Mouse (Mus musculus): Measurements from ENCODE around the gene Fry.

The Fry gene

DNA sequence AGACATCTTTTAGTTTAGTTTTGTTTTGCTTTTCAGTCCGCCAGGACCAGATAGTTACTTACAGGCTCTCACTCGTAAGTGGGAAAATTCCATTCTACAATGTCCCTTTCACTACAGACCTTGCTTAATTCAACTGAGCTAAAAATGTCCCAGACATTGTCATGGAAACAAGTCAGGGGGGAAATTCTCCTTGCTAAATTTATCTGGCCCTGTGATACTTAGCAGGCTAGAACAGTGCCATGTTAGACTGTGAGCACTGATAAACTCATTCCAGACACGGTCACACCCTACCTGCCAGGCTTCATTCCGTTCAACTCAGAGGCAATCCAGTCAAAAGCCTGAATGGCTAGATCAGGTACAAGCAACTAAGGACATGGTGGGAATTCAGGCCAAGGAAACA, 227.9 kb downstream of the Fry start:
- DNase-seq: no peak

DNA sequence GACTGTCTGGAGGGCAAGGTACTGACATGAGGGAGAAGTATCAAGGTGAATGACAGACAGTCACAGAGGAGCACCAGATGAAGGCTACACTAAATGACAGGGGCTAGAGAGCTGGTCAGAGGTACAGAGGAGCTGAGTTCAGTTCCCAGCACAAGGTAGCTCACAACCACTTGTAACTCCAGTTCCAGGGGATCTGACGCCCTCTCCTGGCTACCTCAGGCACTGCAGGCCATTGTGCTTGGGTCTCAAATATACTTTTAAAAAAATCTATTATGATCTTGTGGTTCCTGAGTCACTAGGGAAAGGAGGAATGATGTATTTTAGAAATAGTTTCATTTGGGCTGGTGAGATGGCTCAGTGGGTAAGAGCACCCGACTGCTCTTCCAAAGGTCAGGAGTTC, 229.4 kb downstream of the Fry start:
- DNase-seq: no peak

DNA sequence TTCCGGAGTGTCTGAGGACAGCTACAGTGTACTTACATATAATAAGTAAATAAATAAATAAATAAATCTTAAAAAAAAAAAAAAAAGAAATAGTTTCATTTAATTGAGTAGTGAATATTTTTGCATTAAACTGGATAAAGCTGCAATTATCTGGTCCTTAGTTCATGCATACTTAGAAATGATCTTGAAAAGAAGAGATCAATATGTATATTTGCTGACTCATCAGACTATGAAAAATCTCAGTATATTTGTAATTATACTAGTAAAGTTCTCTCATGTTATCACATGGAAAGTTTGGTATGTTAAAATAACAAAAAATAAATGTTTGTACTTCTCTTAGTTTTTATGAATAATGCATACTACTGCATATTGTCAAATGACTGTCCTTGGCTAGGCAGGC, 229.9 kb downstream of the Fry start:
- no peak for DNase-seq

DNA sequence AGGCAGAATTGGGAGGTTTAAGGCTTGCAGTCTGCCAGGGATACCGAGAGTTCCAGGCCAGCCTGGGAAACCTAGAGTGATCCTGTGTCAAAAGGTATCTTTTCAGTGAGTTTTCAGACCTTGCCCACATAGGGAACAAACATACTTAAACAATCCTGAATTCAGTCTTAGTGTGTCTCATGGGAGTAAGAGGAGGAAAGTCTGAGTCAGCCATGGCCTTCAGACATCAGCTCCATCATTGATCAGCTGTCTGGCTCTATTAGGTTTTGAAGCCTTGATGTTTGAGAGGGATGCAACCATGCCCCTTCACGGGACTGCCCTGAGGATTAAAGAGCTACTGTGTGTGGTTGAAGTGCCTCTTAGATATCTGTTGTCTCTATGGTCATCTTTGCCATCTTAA, 232.7 kb downstream of the Fry start:
- DNase-seq: no peak

DNA sequence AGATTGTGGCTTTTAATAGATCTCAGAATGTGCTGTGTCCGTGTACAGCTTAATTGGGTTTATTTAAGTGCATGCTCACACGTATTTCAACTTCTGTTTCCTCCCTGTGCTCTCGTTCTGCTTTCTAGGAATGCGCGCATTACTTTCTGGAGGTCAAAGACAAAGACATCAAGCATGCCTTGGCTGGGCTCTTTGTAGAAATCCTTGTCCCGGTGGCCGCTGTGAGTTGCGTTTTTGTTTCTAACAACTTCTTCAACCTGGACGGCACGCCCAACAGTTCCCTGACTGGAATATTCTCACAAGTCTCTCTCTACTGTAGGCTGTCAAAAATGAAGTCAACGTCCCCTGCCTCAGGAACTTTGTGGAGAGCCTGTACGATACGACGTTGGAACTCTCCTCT, 240.2 kb downstream of the Fry start:
- DNase-seq: no peak

DNA sequence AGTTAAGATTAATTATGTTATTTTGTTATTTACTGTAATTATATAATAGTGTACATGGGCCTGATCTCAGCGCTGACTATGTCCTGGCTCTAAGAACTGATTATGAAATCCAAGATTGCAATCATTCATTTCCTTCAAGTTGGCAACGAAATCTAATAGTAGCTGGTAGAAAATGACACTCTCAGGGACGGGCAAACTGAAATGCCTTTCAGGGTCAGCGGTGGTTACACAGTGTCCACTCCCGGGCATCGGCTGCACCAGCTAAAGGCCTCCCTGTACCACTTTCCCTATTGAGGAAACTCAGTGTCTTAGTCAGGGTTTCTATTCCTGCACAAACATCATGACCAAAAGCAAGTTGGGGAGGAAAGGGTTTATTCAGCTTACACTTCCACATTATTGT, 243.8 kb downstream of the Fry start:
- no peak for DNase-seq

DNA sequence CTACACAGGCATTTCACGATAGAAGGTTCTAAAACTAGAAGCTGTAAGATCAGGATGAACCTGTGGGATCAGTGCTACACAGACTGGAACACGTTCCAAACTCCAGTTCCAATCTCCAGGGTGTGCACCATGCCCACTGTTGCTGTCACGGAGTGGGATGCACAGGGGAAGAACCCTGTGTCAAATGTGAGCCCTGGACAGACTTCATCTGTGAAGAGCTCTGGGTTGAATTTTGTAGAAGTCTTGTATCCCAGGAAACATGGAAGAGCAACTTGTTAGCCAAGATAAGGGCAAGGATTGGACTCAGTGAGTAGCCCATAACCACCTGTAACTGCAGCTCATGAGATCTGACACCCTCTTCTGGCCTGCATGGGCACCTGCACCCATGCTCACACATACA, 246.2 kb downstream of the Fry start:
- no peak for DNase-seq

DNA sequence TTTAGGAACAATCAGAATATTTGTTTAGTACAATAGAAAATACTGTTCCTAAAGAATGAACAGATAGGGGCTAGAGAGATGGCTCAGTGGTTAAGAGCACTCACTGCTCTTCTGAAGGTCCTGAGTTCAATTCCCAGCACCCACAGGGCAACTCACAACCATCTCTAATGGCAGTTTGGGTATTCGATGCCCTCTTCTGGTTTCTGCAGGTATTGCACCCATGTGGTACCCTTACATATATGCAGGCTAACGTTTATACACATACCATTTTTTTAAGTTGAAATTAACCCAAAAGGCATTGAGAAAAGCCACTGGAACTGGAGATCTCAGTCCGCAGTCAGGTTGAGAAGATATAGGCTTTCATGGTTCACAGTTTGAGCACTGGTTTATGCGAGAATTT, 248.6 kb downstream of the Fry start:
- DNase-seq: no peak

DNA sequence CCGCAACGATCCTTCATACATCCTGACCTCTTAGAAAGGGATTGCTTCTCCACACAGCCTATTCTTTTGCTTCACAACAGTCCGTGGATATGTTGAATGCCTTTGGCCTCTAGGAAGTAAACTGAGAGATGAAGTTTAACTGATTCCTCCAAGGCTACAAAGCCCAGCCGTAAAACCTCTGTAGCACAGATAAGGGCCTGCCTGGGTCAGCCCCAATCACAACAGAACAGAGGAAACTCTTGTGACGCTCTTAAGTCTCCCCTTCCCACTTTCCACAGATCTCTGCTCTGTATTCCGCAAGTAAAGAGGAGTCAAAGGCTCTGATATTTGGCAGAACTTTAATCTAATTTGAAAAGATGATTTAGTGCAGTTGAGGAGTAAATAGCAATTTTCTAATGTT, 251.8 kb downstream of the Fry start:
- no peak for DNase-seq

DNA sequence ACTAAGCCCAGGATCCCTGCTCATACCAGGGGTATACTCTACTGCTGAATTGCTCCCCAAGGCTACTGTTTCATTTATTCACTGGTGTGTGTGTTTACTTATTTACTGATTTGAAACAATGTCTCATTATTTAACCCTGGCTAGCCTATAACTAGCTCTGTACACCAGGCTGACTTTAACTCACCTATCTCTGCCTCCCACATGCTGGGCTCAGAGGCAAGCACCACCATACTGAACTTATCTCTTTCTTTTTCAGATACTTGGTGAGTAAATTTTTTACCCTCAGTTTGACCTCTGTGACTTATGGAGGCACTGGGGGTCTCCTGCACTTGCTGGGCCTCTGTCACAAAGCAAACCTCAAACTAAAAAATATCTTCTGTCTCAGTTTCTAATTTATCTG, 252.4 kb downstream of the Fry start:
- DNase-seq: no peak

DNA sequence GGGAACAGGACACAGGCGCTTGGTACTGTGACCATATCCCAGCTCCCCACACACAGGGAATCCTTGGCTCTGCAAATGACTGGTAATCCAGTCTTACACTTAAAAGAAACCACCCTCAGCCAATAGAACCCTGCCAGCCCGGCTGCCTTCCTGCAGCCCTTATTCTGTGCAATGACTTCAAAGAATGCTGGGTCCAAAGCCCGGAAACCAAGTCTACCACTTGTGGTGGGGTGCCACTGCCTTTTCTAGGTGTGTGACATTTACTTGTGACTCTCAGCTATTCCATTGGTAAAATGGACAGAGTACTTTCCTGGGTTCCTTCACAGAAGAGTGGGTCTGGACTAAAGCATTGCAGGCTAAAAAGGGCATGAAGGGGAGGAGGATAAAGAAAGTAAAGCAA, 254.5 kb downstream of the Fry start:
- no peak for DNase-seq

DNA sequence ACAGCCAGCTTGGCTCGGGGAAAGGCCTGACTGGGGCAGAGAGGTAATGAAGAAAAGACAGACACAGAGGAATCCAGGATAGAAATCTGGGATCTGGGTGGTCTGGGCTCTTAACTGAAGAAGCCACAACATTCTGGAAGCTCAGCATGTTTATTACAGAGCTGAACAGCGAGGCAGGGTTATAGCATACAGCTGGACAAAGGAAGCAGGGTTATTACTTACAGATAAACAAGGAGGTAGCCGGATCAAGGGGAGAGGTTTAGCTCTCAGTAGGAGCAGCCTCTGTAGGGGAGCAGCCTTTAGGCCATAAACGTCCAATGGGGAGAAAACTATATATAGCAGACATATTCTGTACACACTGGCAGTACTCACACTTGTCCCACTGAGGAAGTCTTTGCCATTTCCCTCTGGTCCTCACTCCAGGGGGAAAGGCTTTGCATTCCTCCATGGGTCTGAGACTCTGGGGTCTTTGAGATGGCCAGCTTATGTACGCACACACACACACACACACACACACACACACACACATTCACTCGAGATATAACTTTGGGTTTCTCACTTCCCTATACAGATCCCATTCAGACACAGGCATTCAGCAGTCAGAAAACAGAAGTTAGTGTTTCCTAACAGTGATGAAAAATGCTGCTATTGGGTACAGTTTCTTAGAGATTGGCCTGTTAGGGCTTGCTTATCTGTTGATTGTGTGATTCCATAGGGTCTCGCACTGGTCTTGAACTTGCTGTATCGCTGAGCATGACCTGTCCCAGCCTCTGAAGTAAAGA, 256.5 kb downstream of the Fry start:
- no peak for DNase-seq

DNA sequence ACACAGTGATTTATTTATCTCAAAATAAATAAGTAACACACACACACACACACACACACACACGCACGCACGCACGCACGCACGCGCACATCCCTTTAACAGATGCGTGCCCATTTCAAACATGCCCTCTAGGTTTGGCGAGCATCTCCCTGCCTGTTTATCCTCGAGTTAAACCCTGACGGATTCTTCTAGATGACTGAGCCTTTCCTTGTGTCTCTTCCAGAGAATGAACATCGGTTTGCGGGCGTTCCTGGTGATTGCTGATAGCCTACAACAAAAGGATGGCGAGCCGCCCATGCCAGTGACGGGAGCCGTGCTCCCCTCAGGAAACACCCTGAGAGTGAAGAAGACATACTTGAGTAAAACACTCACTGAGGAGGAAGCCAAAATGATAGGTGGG, 260.1 kb downstream of the Fry start:
- DNase-seq: peak; percentile 50

DNA sequence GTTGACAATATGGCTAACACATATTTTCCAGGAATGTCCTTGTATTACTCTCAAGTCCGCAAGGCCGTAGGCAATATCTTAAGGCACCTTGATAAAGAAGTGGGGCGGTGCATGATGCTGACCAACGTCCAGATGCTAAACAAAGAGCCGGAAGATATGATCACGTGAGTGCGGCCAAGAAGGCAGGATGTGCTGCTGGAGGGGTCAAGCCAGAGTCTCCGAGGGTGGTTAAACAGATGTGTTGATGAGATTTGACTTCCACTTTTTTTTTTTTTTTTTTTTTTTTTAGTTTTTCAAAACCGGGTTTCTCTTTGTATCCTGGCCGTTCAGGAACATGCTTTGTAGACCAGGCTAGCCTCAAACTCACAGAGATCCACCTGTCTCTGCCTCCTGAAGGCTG, 262.3 kb downstream of the Fry start:
- no peak for DNase-seq

DNA sequence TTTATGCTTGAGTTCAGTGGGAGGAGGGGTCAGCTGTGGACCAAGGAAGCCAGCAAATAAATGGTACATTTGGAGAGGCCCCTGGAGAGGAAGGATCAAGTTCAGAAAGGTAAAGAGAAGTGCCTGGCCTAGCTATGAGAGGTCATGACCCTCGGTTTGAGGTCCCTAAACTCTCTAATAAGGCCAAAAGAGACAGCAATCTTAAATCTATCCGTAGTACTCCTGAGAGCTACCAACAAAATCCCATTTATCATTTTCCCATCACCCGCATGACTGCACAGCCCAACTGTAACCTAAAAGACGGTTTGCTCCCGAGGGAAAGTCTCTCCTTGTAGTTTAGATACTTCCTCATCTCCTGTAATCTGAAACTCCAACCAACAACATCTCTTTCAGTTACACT, 264.0 kb downstream of the Fry start:
- no peak for DNase-seq

DNA sequence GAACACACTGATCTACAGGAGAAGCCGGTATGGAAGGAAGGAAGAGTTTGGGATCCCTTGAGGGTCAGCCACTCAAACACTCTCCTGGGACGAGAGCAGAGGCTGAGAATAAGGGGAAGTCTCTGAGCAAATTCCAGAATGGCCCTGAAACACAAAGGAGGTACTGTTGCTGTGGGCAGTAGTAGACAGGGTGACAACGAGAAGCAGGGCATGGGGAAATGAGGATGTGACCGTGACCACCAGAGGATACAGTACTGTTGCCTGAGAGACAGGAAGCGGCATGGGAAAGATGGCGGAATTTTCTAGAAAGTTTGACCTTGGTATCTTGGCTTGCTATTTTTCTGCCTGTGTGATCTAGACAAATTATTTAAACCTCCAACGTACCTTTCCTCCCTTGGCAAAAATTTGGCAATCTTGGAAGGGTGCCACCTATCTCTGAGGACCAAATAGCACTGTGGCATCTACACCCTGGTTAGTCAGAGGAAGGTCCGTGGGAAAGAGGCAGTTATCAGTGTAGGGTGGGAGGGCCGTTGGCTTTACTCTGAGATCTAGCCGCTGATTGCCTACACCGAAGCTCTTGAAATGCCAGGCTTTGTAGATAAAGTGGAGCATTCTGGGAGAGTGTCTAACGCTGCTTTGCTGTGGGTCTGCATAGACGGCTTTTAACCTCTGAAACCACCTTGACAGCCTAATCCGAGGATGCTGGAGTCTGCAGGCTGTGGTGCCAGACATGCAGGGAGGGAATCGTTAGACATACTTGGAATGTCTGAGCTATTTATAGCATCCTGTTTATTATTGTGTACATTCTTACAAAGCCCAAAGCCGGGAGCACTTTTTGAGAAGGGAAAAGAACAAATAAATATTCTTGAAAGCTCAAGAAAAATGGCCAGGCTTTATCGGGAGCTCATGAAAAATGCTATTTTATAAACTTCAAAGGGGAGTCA, 266.1 kb downstream of the Fry start:
- DNase-seq: no peak

DNA sequence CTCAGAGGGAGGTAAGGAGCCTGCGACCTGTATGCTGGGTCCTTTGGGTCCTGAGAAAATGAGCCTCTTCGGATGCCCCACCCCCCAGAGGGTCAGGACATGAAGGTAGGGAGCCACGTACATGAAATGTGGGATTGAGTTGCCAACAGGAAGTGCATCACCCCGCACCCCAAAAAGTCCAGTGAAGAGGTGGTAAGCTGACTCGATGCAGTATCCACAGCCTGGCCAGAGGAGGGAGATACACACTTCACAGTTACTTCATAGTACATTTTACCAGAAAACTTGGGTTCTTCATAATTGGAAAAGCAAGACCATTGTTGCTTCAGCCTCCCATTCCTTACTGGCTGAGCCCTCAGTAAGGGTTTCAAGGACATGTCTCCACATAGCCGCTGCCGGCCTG, 266.8 kb downstream of the Fry start:
- DNase-seq: no peak

DNA sequence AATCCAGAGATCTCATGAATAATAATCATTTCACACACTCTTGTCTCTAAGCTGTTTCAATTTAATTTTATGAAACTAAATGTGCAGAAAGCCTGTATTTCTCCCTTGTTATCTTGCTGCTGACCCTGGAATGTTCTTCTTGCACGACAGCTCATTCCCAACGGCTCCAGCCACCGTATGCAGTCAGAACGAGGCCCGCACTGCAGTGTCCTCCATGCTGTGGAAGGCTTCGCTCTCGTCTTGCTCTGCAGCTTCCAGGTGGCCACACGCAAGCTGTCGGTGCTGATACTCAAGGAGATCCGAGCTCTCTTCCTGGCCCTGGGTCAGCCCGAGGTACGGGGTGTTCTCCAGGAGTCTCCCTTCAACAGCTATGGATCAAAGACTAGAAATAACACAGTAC, 270.2 kb downstream of the Fry start:
- no peak for DNase-seq

DNA sequence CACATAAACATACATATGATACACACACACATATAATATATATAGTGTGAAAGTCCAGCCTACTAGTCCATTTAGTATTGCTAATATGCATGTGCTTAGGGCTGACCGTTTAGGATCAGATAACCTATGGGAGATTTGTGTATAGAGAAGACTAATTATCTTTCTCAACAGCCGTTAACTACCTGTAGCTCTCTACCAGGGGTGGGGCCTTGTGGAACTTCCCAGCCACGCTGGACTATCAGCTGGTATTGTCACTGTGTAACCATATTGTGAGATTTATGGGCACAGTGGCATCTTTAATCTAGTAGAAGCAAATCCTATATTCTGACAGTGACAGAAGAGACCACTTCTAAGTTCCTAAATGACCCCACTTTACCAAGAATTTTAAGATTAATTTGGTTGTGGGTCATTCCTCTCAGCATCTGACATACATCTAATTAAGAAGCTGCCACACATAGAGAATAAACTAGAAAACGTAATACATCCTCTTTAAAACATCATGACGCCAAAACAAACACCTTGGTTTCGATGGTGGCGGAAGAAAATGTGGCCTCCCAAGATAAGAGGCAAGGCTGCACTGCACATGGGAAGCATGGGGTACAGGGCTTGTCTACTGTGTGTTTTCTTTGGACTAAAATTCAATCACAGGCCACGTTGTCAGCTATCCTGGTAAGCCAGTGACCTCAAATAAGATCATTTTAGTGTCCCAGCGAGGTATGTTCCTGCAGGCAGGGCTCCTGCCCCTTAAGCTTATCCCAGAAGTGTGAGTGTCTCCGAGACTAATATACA, 271.3 kb downstream of the Fry start:
- DNase-seq: no peak

DNA sequence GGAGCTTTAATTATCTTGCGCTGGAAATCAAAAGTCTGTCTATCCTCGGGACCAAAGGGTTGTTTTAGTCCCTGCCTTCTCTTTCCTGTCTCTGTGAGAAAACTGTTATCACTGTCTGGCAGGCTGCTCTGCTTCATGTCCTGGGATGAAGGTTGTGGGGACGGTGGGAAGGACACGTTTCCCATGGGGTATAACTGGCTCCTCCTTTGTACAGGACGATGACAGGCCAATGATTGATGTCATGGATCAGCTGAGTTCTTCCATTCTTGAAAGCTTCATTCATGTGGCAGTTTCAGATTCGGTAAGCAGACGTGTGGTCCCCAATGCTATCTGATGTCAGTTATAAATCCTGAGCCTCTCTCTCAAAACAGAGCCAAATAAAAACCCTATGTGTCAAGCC, 272.0 kb downstream of the Fry start:
- DNase-seq: no peak

DNA sequence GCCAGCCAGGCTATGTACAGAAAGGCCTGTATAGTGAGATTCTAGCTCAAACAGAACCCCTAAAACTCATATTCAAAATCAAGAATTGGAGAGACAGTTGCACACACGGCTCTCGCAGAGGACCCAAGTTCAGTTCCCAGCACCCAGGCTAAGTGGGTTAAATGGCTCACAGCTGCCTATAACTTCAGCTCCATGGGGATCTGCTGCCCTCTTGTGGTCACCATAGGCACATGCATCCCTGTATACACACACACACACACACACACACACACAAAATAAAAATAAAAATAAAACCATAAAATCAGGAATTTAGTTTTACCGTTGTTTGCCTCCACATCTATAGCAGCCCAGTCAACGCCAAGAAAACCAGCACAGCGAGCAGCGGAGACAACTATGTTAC, 276.2 kb downstream of the Fry start:
- no peak for DNase-seq

DNA sequence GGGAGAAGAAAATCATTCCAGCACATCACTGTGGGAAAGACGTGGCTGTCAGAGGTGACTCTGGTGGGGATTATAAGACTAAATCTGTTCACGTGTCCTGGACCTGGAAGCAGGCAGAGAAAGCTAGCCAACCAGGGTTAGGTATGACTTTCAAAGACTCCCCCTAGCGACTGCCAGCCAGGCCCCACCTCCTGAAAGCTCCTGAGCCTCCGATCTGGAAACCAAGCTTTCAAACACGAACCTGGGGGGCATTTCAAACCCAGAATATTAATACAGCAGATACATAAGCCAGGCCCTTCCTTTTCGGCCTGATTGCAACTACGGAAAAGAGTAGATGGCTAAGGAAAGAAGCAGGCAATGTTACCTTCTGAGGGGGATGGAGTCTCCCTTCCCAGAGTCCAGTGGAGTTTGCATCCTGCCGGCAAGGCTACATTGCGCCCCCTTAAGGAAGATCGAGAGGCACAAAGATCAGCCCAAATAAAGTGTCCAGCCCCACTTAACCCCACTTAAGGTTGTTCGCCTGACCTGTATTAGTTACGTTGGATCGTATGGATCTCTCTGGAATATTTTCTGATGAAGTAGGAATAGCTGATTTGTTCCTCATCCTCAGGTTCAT, 284.5 kb downstream of the Fry start:
- DNase-seq: peak; percentile 22

DNA sequence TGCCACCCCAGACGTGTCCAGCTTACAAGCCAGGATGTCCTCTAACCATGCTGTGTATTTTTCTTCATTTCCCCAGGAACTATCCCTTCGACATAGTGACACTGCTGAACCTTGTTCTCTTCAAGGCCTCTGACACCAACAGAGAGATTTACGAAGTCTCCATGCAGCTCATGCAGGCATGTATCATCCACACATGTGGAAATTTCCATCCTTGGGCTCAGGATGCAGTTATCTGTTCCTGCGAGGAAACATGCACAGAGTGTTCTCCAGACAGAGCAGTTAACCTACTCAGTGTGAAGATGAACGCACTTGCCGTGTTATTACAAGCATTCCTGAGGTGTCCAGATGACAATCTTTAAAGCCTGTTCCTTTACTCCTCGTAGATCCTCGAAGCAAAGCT, 286.4 kb downstream of the Fry start:
- DNase-seq: no peak

All from retina, postnatal 1 day (tissue).